Mouse (Mus musculus) kidney, embryonic 16.5 days (tissue): ENCODE results near the gene Ptx4. TPM values are rescaled to one million over a fixed set of nuclear protein-coding genes. Genes with fewer than 3 reads are reported as not detected.
"Not testable (repeated sequence)": the region's sequence is repeated elsewhere in the genome, so short reads cannot be mapped to it uniquely, and the experiment has no call there.

Source experiments
- ATAC-seq: fragments of 200-750 bp; cut with Nextera tagmentation; 2 replicates; pipeline ENCODE4 v1.8.0; 2017; ENCODE audit warnings: moderate TSS enrichment; ENCODE audit not compliant: low FRiP score, low TSS enrichment
- H3K27ac ChIP-seq: fragments of 300-500 bp; sonication (generic); 2 replicates; pipeline ENCODE4 v1.5.1; 2014; ENCODE audit warnings: low read length
- H3K27me3 ChIP-seq: fragments of 300-500 bp; sonication (generic); 2 replicates; pipeline ENCODE4 v1.6.1; 2014; ENCODE audit warnings: low read length, control low read depth, mixed read lengths; ENCODE audit not compliant: insufficient read depth
- H3K36me3 ChIP-seq: fragments of 300-500 bp; sonication (generic); 2 replicates; pipeline ENCODE4 v1.6.1; 2014; ENCODE audit warnings: low read length, control low read depth, mixed read lengths; ENCODE audit not compliant: insufficient read depth
- H3K4me1 ChIP-seq: fragments of 300-500 bp; sonication (generic); 2 replicates; pipeline ENCODE4 v1.6.1; 2014; ENCODE audit warnings: low read length, control low read depth, mixed read lengths; ENCODE audit not compliant: insufficient read depth
- H3K4me2 ChIP-seq: fragments of 300-500 bp; sonication (generic); replicated peaks from 2 replicates; pipeline ENCODE4 v1.6.1; 2014; ENCODE audit warnings: low read depth, low read length
- H3K4me3 ChIP-seq: fragments of 300-500 bp; sonication (generic); 2 replicates; pipeline ENCODE4 v1.5.1; 2014; ENCODE audit warnings: mild to moderate bottlenecking, low read length
- H3K9ac ChIP-seq: fragments of 300-500 bp; sonication (generic); replicated peaks from 2 replicates; pipeline ENCODE4 v1.6.1; 2014; ENCODE audit warnings: low read length
- H3K9me3 ChIP-seq: fragments of 300-500 bp; sonication (generic); 2 replicates; pipeline ENCODE4 v1.6.1; 2016; ENCODE audit warnings: low read length, control low read depth
- WGBS: fragments of 180-500 bp; shearing (Covaris S2); extraction: QIAGEN DNeasy Blood & Tissue Kit; methylation state at CpG from one replicate; pipeline ENCODE4 v1.1.7; 2014; 5-methylcytosine and 5-hydroxymethylcytosine counted together
- polyA plus RNA-seq: library from polyadenylated mRNA; unstranded; fragments of >200 nt; fragmentation: Nextera tagmentation; extraction: Ambion mirVana; gene quantifications from 2 replicates; pipeline ENCODE4 v1.2.1, GENCODE M21; 2015

Gene Ptx4
- polyA plus RNA-seq, 1 experiment from 2014 or later, result not detected

GRCm38 (mm10) chr17:25111739-25112422, 8.7 kb upstream of the Ptx4 start:
- H3K27ac ChIP-seq, result no peak overlapping the region
- 85% methylated on average over 8 of the region's 8 CpGs for WGBS
- H3K4me2 ChIP-seq, result no peak overlapping the region
- no peak for ATAC-seq
- no peaks in the 10 kb centered on the region for H3K27me3 ChIP-seq
- no peak overlapping the region for H3K4me3 ChIP-seq
- no peaks in the 10 kb centered on the region for H3K9me3 ChIP-seq
- H3K36me3 ChIP-seq, result peaks cover 39% of the 10 kb centered on the region
- H3K4me1 ChIP-seq, result peaks cover 19% of the 10 kb centered on the region
- H3K9ac ChIP-seq, result no peak overlapping the region

- no peaks in the 10 kb centered on the region for H3K9me3 ChIP-seq
- ATAC-seq, result no peak
- no peaks in the 10 kb centered on the region for H3K27me3 ChIP-seq
- WGBS, result 87% methylated on average over 3 of the region's 3 CpGs
- no peak overlapping the region for H3K4me2 ChIP-seq
- no peak overlapping the region for H3K9ac ChIP-seq
- H3K36me3 ChIP-seq, result peaks cover 33% of the 10 kb centered on the region
- H3K27ac ChIP-seq, result no peak overlapping the region
- H3K4me1 ChIP-seq, result peaks cover 19% of the 10 kb centered on the region
- H3K4me3 ChIP-seq, result no peak overlapping the region
These were observed 8.1 kb upstream of the Ptx4 start for GRCm38 (mm10) chr17:25112423-25112810.

- 7% methylated on average over 23 of the region's 23 CpGs for WGBS
- Histone ChIP-seq H3K4me1 (peaks cover 19% of the 10 kb centered on the region), H3K4me3 (peak overlapping the region; percentile 62), H3K9me3 (no peaks in the 10 kb centered on the region), H3K27ac (peak overlapping the region; percentile 90), H3K4me2 (peak overlapping the region; percentile 82), H3K9ac (peak overlapping the region; percentile 74), H3K36me3 (peaks cover 22% of the 10 kb centered on the region), H3K27me3 (no peaks in the 10 kb centered on the region)
- peak; percentile 70 for ATAC-seq
These were observed 5.5 kb upstream of the Ptx4 start for GRCm38 (mm10) chr17:25114908-25115645.

GRCm38 (mm10) chr17:25115664-25116432, 4.7 kb upstream of the Ptx4 start, which contains the start of gene Telo2:
Gene Telo2, minus strand, starts transcription at chr17:25115967.
- H3K36me3 ChIP-seq, result 0 out of 2 replicates have a peak, but pooled peaks cover 14% of the 10 kb centered on the region
- peak; percentile 96 for ATAC-seq
- H3K4me1 ChIP-seq, result peaks cover 19% of the 10 kb centered on the region
- peak within 1 kb of the TSS; percentile 62 for H3K4me3 ChIP-seq
- no peaks in the 10 kb centered on the region for H3K27me3 ChIP-seq
- WGBS, result 6% methylated on average over 40 of the region's 40 CpGs
- peak within 1 kb of the TSS; percentile 82 for H3K4me2 ChIP-seq
- peak within 1 kb of the TSS; percentile 74 for H3K9ac ChIP-seq
- peak within 1 kb of the TSS; percentile 90 for H3K27ac ChIP-seq
- H3K9me3 ChIP-seq, result no peaks in the 10 kb centered on the region

GRCm38 (mm10) chr17:25117263-25117662, 3.3 kb upstream of the Ptx4 start:
- Histone ChIP-seq H3K9me3 (no peaks in the 10 kb centered on the region), H3K27me3 (no peaks in the 10 kb centered on the region), H3K4me1 (peaks cover 19% of the 10 kb centered on the region), H3K36me3 (0 out of 2 replicates have a peak, but pooled peaks cover 9% of the 10 kb centered on the region), H3K4me2 (no peak overlapping the region), H3K27ac (no peak overlapping the region), H3K4me3 (no peak overlapping the region), H3K9ac (no peak overlapping the region)
- 38% methylated on average over 4 of the region's 4 CpGs for WGBS
- no peak for ATAC-seq

GRCm38 (mm10) chr17:25123979-25124378, 3.4 kb downstream of the Ptx4 start:
- ATAC-seq, result no peak
- H3K36me3 ChIP-seq, result no peaks in the 10 kb centered on the region
- no peak overlapping the region for H3K9ac ChIP-seq
- no peaks in the 10 kb centered on the region for H3K27me3 ChIP-seq
- H3K9me3 ChIP-seq, result no peaks in the 10 kb centered on the region
- H3K4me3 ChIP-seq, result no peak overlapping the region
- WGBS, result 28% methylated on average over 7 of the region's 7 CpGs
- no peak overlapping the region for H3K4me2 ChIP-seq
- no peak overlapping the region for H3K27ac ChIP-seq
- H3K4me1 ChIP-seq, result no peaks in the 10 kb centered on the region

- 73% methylated on average over 3 of the region's 3 CpGs for WGBS
These were observed 5.0 kb downstream of the Ptx4 start for GRCm38 (mm10) chr17:25125442-25126060.

GRCm38 (mm10) chr17:25127079-25127478, 6.5 kb downstream of the Ptx4 start:
- H3K27ac ChIP-seq, result no peak overlapping the region
- H3K9ac ChIP-seq, result no peak overlapping the region
- no peaks in the 10 kb centered on the region for H3K36me3 ChIP-seq
- H3K9me3 ChIP-seq, result no peaks in the 10 kb centered on the region
- H3K4me3 ChIP-seq, result no peak overlapping the region
- no peaks in the 10 kb centered on the region for H3K4me1 ChIP-seq
- H3K4me2 ChIP-seq, result no peak overlapping the region
- no peak for ATAC-seq
- H3K27me3 ChIP-seq, result no peaks in the 10 kb centered on the region
- WGBS, result 46% methylated on average over 8 of the region's 8 CpGs

More at GRCm38 (mm10) chr17:25125442-25126060, 5.0 kb downstream of the Ptx4 start:
- H3K9ac ChIP-seq, H3K27me3 ChIP-seq, H3K4me2 ChIP-seq, H3K27ac ChIP-seq, ATAC-seq, H3K4me1 ChIP-seq, H3K36me3 ChIP-seq, H3K9me3 ChIP-seq, H3K4me3 ChIP-seq: not testable (repeated sequence)

GRCm38 (mm10) chr17:25127681-25128080, 7.1 kb downstream of the Ptx4 start:
- Histone ChIP-seq H3K4me3 (no peak overlapping the region), H3K36me3 (no peaks in the 10 kb centered on the region), H3K4me2 (no peak overlapping the region), H3K4me1 (no peaks in the 10 kb centered on the region), H3K9me3 (no peaks in the 10 kb centered on the region), H3K27me3 (no peaks in the 10 kb centered on the region), H3K9ac (no peak overlapping the region), H3K27ac (no peak overlapping the region)
- 73% methylated on average over 9 of the region's 9 CpGs for WGBS
- ATAC-seq, result no peak
